Mouse (Mus musculus) kidney, adult 8-10 months (tissue): Measurements from ENCODE around the gene Cand1.

Source experiments
- DNase-seq, 2 experiments: peaks; one replicate each; pipeline ENCODE4 v3.0.0; 2022

The Cand1 gene

DNA sequence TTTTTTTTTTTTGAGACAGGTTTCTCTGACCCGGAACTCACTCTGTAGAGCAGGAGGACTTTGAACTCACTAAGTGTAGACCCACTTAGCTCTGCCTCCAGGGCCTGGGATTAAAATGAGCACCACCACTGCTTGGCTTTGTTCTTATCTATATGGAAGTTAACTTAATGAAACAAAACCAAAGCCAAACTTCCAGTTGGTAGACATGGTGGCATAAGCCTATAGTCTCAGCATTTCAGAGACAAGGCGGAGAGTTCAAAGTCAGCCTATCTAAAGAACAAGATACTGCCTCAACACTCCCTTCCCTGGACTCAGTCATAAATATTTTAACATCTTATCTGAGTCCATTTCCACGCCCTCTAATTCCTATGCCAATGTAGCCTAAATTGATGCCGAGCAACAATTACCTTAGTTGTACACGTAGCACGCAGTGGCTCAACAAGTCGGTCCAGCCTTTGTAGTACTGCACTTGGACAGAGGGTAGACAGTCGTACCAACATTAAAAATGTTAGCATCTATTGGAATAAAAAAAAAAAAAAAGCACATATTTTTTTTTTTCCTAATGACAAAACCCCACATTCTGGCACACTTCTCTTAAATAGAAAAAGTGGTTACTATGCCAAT, 33.4 kb downstream of the Cand1 start:
- DNase-seq: no peak

DNA sequence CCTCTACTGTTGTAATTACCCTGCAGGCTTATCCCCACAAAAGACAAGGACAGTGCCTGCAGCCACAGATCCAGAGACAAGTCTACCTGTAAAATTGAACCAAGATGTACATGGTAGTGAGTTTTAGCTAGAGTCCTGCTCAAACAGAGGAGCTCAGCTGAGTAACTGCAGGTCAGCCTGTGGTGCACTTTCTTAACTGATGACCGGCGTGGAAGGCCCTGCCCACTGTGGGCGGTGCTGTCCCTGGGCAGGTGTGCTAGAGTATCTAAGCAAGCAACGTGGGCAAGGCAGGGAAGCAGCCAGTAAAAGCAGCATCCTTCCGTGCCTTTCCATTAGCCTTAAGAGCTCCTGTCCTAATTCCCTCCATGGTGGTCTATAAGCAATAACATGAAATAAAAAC, 34.6 kb downstream of the Cand1 start:
- no peak for DNase-seq

GRCm38 (mm10) chr10:119204334-119204946, 35.4 kb downstream of the Cand1 start:
- peak; percentile 28 to 30 for DNase-seq

DNA sequence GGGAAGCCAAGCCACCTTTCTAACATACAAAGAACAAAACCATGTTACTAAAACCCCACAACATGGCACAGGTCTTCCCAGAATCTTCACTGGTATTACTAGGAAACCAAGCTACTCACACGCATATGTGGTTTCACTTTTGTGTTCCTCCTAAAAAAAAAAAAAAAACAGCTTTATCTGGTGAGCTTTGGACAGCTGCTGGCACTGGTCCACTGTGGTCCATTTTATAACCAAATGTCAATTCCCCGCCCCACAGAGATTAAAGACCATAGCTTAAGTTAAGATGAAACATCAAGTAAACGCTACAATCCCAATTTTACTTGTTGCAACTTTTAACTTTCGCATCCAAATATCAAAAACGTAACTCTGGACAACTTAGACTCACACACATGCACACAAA, 40.0 kb downstream of the Cand1 start:
- DNase-seq: no peak

DNA sequence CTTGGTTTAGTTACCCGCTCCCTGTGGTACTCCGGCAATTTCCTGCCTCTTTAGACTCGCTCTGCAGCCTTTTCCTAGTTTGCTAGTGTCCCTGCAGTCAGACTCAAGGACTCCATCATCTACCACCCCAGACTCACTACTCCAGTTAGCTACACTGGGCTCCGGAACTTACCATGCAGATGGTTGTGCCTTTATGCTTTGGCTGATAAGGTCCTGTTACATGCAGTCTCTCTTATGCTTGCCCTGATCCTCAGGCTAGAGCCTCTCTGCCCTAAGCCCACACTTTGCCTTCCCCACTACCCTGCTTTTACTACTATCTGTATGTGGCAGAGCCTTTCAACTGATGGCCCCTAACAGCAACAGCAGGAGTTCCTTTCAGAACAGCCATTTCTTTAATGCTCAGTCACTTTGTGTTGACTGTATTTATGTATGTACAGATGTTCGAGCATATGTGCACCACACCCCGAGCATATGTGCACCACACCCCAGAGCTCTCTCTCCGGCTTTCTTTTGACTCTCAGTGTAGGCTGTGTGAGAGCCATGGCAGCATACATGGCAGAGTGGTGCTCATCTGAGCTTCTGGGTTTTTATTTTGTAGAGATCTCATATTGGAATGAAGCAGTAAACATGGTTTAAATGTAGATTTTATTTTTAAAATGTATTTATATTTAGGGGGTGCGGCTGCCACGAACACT, 41.5 kb downstream of the Cand1 start:
- DNase-seq: no peak

DNA sequence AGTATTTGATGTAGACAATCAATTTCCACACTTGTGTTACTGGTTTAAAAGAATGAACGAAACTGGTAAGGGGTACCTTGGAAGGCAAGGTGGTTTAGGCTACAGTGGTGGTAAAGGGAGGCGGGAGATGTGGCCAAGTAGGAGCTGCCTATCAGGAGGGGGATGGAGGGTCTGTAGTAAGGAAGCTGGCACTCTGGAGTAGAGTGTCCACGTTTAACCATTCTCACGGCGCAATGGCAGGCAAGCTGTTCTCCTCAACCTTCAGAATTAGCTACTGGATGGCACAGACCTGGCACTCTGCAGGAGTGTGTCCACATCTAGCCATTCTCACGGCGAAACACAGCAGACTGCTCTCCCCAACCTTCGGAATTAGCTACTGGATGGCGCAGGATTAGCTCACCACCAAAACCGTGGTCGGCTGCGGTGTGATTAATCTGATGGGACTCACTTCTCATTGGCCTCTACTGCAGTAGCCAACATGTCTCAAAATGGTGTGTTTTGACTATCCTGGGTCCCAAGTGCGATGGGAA, 42.2 kb downstream of the Cand1 start:
- DNase-seq: no peak

DNA sequence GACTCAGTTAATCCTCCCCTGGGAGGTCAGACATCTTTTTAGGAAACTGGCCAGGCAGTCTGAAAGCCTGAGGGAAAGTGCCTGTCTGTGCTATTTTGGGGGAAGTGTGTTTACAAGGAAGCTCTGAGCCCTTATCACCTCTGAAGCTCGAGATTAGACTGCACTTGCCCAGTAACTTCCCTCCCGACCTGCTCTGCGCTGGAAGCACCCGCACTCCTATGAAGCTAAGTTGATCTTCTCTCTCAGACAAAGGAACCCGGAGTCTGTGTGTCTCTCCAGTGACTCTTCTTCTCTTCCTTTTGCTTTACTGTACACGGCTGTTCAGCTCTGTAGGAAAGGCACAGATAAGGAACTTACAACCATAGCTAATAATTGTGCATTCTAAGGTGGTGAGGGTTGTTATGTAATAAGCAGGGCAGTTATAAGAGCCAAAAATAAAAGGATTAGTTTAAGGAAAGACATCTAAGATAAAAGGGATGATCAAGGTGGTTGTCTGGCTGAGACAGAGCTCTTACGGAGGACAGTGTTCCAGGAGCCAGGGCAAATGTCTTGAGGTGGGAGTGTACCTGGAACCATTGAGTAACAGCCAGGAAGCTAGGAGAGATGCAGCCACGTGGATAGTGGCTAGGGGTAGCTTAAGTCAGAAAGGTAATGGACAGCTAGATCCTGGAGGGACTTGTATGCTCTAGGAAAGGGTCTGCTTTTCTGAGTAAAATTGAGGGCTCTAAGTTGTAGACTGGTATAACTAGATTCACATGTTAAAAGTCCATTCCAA, 47.1 kb downstream of the Cand1 start:
- DNase-seq: no peak

- DNase-seq: no peak
Observed at GRCm38 (mm10) chr10:119187720-119188119, 52.1 kb downstream of the Cand1 start.

DNA sequence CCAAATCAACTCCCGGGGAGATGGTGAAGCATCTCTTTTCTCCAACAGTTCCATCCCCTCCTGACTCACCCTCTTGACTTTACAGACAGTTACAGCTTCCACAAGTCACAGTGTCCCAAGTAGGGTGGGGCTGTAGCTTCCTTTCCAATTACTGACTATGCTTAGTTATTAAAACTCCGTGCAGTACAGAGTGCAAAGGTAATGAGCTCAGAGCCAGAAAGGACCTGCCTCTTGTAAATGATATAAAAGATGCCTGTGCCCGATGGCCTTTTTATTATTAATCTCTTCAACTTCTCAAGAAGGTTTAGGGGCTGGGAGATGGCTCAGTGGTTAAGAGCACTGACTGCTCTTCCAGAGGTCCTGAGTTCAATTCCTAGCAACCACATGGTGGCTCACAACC, 70.2 kb downstream of the Cand1 start:
- peak in 1 of 2 experiments; percentile 12 for DNase-seq

DNA sequence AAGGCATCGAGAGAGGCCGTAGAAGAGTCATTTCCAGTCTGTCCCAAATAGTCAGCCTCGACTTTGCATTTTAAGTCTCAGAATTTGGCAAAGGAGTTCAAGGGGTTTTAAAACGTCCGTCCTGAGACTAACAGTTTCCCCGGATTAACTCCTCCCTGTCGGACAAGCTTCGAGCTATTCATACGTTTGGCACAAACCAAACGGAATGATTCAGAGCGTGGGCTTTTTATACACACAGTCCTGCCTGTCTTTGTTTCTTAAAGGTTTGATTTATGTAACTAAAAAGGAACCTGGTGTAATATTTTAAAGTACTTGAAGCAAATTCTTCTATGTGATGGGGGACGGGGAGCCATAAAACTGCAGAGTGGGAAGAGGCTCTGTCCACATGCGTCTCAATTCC, 70.6 kb downstream of the Cand1 start:
- no peak for DNase-seq

GRCm38 (mm10) chr10:119168791-119169190, 71.1 kb downstream of the Cand1 start:
- peak in 1 of 2 experiments; percentile 14 for DNase-seq

GRCm38 (mm10) chr10:119167858-119168257, 72.0 kb downstream of the Cand1 start:
- no peak for DNase-seq

GRCm38 (mm10) chr10:119165051-119165450, 74.8 kb downstream of the Cand1 start:
- no peak for DNase-seq

- DNase-seq: peak; percentile 9 to 18
Observed at GRCm38 (mm10) chr10:119161820-119162382, 78.0 kb downstream of the Cand1 start.

GRCm38 (mm10) chr10:119160161-119160560, 79.7 kb downstream of the Cand1 start:
- DNase-seq: no peak

- no peak for DNase-seq
Observed at GRCm38 (mm10) chr10:119149261-119149660, 90.6 kb downstream of the Cand1 start.
